Mouse (Mus musculus) c-Kit-positive CD71-positive TER-119-negative erythroid progenitor cells, embryonic 14.5 days (primary cell): ENCODE data around the gene Crebbp.

Source experiments
- DNase-seq: peaks from one replicate; pipeline ENCODE4 v3.0.0-alpha.2; 2013; ENCODE audit warnings: low read depth

Gene Crebbp

GRCm38 (mm10) chr16:4044093-4044492 is 169.7 kb downstream of the Crebbp start:
- DNase-seq, result no peak

- DNase-seq, result no peak
Measured at GRCm38 (mm10) chr16:4041646-4042045, 172.2 kb downstream of the Crebbp start.

GRCm38 (mm10) chr16:4040206-4040605 is 173.6 kb downstream of the Crebbp start:
- no peak for DNase-seq

DNA sequence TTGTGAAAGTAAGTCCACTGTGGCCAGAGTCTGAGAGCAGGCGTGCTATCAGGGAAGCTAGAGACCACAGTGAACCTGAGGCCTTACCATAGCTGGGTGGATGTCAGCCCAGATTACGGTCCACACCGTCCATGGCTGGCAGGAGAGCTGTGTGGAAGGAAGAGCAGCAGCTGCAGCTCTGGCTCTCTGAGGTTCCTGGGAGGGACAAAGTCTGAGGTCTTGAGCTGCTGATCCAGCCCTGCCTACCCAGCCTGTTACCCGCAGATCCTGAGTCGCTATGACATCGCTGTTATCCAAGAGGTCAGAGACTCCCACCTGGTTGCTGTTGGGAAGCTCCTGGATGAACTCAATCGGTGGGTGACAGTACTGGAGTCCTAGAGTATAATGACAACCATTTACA is 176.1 kb downstream of the Crebbp start:
- DNase-seq, result no peak

DNA sequence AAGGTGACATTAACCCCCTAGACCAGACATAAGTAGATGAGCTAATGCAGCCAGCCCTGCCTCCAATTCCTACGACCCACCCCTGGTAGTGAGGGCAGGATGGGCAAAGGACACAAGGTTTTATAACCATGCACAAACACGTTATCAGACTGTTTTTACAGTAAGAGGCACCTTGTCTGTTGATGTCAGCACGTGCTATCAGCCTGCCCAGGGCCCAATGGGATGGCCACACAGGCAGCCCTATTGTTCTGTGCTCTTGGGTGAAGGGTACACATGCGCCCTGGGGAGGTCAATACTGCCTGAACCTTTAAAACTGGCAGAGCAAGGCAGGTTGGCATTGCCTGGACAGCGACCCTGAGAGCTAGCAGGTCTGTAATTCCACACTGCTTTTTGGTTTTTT is 177.0 kb downstream of the Crebbp start, which contains the start of gene Dnase1:
TSS of gene Dnase1 (plus strand) at position 136 of the 400 bp plus-strand sequence.
- DNase-seq, result no peak

DNA sequence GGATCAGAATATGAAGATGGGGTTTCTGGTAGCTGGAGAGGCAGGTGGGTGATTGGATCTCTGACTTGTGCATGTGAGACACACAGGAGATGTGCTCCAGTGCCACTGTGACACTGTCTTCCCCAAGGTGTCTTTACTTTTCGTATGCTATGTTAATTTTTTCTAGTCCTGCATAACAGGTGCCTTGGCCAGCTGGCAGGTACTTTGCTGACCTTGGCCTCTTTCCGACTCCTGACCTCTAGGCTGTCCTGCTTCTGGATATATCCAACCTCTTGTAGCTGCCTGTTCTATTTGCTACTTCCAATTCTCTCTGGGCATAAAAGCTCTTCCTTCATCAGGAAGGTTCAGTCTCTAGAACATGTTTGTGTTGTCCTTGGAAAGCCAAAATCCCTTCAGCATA is 178.2 kb downstream of the Crebbp start:
- DNase-seq, result no peak

GRCm38 (mm10) chr16:4034476-4034875 is 179.3 kb downstream of the Crebbp start:
- DNase-seq, result no peak

- peak; percentile 46 for DNase-seq
Measured at GRCm38 (mm10) chr16:4033971-4034370, 179.8 kb downstream of the Crebbp start.

- DNase-seq, result peak; percentile 40
Measured at GRCm38 (mm10) chr16:4032341-4032748, 181.5 kb downstream of the Crebbp start.

DNA sequence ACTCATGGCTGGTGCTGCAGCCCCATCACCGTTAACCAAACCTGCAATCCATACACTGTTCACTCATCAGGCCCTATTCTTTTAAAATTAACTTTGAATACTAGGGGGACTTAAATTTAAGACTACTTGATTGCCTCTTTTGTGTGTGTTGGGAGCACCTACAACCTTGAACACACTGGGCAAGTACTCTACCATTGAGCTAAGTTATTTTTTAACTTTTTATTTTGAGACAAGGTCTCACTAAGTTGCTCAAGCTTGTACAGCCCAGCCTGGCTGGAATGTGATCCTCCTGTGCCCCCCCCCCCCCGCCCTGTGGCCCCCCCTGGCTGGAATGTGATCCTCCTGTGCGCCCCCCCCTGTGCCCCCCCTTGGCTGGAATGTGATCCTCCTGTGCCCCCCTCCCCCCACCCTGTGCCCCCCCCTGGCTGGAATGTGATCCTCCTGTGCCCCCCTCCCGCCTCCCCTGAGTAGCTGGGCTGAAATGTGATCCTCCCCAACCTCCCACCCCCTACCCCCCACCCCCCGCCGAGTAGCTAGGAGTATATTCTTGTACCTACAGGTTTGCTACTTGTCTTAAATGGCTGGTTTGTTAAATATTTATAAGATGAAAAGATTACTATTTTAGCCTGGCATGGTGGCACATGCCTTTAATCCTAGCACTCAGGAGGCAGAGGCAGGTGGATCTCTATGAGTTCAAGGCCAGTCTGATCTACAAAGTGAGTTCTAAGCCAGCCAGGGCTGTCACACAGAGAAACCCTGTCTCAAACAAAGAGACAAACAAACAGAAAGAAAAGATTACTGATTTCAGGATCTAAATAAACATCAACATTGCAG is 182.1 kb downstream of the Crebbp start:
- DNase-seq, result no peak
